Mouse (Mus musculus) brain, embryonic 14.5 days (tissue): ENCODE measurements around the gene Minar1. TPM values are rescaled to one million over a fixed set of nuclear protein-coding genes. Genes with fewer than 3 reads are reported as not detected.

Source experiments
- DNase-seq: peaks from one replicate; pipeline ENCODE4 v3.0.0-alpha.2; 2011; ENCODE audit warnings: low read depth
- CTCF ChIP-seq: fragments of 200-500 bp; IDR thresholded peaks from 2 replicates; pipeline ENCODE4 v1.5.1; 2012; ENCODE audit warnings: inconsistent platforms, mild to moderate bottlenecking, moderate library complexity, borderline replicate concordance; ENCODE audit not compliant: insufficient read depth, insufficient read length; ENCODE audit errors: extremely low read depth
- POLR2A ChIP-seq: fragments of 200-500 bp; IDR thresholded peaks from 2 replicates; pipeline ENCODE4 v1.6.1; 2012; ENCODE audit warnings: mild to moderate bottlenecking, inconsistent platforms, borderline replicate concordance; ENCODE audit not compliant: poor library complexity, insufficient read depth, insufficient read length, severe bottlenecking; ENCODE audit errors: extremely low read depth
- polyA plus RNA-seq: library from polyadenylated mRNA; depleted of rRNA; stranded (reverse); fragments of >200 nt; gene quantifications from 2 replicates; pipeline ENCODE4 v1.2.3, GENCODE M21; 2012; rRNA removed

Gene Minar1
- polyA plus RNA-seq, 1 experiment: 2.4 TPM

GRCm38 (mm10) chr9:89606256-89606655 lies 16.7 kb downstream of the Minar1 start:
- no peak for DNase-seq
- TF ChIP-seq CTCF (no peak), POLR2A (no peak)

DNA sequence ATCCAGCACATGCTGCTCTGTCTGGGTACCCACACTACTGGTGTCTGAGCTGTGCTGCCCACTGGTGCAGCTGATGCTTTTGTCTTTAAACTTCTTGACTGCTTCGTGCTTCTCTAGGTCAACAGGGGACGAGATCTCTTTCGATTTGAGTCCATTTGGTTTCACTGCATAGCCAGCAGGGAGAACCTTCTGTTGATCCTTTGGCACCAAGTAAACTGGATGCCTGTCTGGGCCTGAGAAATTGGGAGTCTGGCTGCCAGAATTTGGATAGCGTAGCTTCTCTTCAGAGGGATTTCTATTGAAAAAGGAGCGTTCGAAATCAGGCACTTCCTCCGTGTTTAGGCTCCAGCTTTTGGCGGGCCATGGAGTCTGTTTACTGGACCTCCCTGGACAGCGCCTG lies 21.0 kb downstream of the Minar1 start:
- DNase-seq: no peak
- TF ChIP-seq POLR2A (no peak), CTCF (no peak)

DNA sequence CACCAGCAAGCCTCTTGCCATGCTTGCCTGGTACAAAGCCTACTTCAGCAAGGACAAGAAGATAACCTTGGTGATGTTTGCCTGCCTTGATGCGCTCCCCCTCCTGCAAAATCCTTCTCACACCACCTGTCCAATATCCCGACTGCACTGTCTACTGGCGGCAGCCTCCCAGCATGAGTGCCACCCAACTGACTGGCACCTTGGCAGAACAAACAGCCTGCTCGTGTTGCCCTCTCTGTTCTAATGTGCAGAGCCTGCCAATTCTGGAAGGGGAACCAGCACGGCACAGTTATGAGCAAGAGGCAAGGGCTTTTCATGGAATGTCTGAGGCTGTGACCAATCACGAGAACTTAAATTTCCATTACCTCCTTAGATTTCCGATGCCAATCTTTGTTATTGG lies 22.2 kb downstream of the Minar1 start:
- TF ChIP-seq CTCF: no peak
- no peak for TF ChIP-seq POLR2A
- no peak for DNase-seq

GRCm38 (mm10) chr9:89597071-89597470 lies 25.9 kb downstream of the Minar1 start:
- DNase-seq: no peak
- TF ChIP-seq CTCF (no peak), POLR2A (no peak)

GRCm38 (mm10) chr9:89596392-89596791 lies 26.5 kb downstream of the Minar1 start:
- no peak for DNase-seq
- TF ChIP-seq POLR2A: no peak
- TF ChIP-seq CTCF: no peak

DNA sequence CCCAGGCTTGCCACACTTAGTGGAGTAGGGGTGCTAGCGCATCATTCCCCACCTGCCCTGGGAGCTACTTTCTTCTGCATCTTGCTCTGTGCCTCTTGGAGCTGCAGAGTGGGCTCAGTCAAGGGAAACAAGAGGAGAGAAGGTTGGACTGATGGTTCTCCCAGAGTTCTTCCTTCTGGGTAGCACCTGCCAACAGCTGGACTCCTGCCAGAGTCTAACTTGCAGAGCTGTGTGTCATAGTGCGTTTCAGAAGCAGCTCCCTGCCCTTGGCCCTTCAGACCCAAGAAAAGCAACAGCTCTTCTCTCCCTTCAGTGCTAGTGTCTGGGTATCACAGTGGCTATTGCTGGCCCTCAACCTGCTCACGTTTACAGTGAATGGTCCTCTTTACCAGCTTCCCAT lies 30.5 kb downstream of the Minar1 start:
- TF ChIP-seq POLR2A: no peak
- TF ChIP-seq CTCF: no peak
- no peak for DNase-seq

GRCm38 (mm10) chr9:89578422-89578821 lies 44.5 kb downstream of the Minar1 start:
- no peak for TF ChIP-seq CTCF
- TF ChIP-seq POLR2A: no peak
- DNase-seq: peak; percentile 36

DNA sequence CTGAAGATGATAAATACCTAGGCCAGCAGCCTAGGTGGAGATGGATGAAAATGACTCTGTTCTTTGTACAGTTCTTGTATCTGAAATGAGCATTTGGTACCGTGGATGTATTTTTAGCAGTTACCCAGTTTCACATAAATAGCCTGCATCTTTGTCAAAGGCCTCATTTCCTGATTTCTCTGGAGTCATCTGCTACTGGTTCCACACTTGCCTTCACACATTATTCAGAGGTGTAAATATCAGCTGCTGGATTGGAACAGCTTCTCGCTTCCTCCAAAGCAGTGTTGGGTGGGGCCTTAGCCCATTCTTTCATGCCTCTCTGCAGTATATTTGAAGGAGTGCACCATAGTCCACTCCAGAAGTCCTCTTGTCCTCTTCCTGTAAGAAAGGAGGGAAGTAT lies 70.3 kb downstream of the Minar1 start:
- TF ChIP-seq POLR2A: no peak
- no peak for TF ChIP-seq CTCF
- peak; percentile 14 for DNase-seq

Other genes starting within 250 kb of the Minar1 start
- gene Tmed3, start 81.9 kb upstream of the Minar1 start, polyA plus RNA-seq: 38.1 TPM in 2 replicates
- gene Ankrd34c, start 115.3 kb upstream of the Minar1 start, polyA plus RNA-seq: 0.09 and 0.10 TPM in 2 replicates